Mouse (Mus musculus) adrenal gland, adult 10 weeks (tissue): ENCODE results near the gene Olfr1417. TPM values are rescaled to one million over a fixed set of nuclear protein-coding genes. Genes with fewer than 3 reads are reported as not detected.

Experiments
- polyA plus RNA-seq: library from polyadenylated mRNA; stranded (reverse); fragments of 350-450 nt; fragmentation: Illumina TruSeq; extraction: RNeasy Lipid Tissue Mini Kit (QIAGEN cat#74804); gene quantifications from one replicate; pipeline ENCODE4 v1.2.3, GENCODE M21; 2014; ENCODE audit warnings: low read depth, low replicate concordance

Gene Olfr1417
- polyA plus RNA-seq, result not detected

DNA sequence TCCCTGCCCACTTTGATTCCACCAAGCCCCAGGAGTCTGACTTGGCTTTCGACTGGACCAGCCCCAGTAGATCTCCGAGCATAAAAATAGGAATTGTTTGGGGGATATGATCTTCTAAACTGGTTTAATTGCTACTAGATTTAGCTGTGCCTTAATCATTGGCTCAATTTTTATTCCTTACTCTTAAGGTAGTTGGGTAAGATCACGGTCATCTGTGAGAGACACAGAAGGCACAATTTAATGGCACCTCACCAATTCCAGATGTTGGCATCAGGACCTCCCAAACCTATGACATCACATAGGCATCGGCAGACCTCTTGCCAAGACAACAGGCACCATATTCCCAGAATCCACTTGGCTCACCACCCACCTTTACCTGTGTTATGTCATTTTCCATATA is at the start of gene Olfr1417:
Gene Olfr1417, minus strand, starts transcription at position 101 of the 400 bp plus-strand sequence.

DNA sequence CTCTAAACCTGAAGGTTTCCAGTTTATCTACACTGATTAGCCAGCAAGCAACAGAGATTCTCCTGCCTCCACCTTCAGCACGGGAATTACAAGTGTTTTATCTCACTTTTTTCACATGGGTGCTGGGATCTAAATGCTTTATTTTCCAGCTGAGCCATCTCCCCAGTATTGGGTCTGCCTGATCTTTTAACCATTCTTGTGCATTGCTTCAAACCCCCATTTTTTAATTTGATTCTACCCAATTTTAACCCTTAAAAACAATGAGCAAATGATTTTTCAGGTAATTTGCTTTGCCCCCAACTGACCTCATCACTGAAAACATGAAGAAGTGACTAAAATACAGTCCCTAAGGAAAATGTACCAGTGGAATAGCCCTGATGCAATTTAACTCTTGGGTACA is 47.2 kb upstream of the Olfr1417 start, which contains the start of gene Olfr1420:
Gene Olfr1420, plus strand, starts transcription at position 301 of the 400 bp plus-strand sequence.

DNA sequence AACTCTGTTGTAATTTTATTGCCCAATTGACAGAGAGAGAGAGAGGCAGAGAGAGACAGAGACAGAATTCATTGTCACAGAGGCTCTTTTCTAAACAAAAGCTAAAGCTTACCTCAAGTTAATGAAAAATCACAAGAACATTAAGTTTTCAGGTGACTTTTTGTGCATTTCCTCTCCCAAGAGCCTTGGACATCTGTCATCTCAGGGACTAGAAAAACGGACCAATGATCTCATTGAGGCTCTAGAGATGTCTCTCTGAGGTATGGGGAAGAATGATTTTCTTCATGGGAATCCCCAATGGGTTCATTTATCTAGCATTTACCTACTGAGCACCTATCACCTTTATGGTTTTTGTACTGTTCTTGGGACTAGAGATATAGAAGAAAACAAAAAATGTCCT is 36.0 kb upstream of the Olfr1417 start, which contains the start of gene Olfr1419:
Gene Olfr1419, minus strand, starts transcription at position 101 of the 400 bp plus-strand sequence.

DNA sequence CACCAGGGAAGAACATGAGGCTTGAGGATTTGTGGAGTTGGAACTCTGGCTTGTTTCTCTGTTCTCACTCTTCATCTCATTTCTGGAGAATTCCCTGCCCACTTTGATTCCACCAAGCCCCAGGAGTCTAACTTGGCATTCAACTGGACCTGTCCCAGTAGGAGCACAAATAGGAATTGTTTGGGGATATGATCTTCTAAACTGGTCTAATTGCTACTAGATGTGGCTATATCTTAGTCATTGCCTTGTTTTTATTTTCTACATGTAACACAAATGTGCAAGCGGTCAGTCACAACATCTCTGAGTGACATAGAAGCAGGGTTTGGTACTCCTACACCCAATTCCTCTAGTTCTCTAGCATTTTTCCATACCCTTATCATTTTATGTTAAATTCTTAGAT is 21.9 kb upstream of the Olfr1417 start, which contains the start of gene Olfr1418:
Gene Olfr1418, minus strand, starts transcription at position 101 of the 400 bp plus-strand sequence.

DNA sequence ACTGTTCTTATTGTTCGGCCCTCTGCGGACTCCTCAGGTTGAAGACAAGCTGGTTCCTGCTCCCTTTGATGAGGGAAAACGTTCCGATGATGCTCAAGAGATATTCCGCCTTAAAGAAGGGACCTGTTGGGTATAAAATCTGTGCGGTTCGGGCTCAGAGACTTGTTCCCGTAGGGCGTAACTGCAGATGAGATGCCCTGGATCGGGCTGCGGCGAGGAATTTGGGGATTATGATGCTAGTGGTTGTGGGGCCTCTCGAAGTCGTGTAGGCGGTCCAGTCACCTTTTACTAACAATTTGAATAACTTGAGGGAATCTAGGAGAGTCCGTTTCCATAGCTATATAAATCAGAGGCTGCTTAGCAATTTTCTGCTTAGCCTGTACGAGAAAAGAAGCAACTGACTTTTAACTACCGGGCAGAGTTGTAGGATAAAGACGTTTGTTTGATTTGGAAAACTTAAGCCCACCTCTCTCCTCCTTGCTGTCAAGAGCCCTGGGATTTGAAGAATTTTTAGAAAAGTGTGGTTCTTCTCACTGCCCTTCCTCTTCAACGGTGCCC is 19.8 kb downstream of the Olfr1417 start, which contains the start of gene Stx3:
Gene Stx3, minus strand, starts transcription at position 261 of the 558 bp plus-strand sequence.

Other genes starting within 250 kb of the Olfr1417 start
- 18.7 TPM for gene Ms4a6d, start 234.4 kb downstream of the Olfr1417 start, polyA plus RNA-seq
- 0.64 TPM for gene Ms4a2, start 215.5 kb downstream of the Olfr1417 start, polyA plus RNA-seq
- gene Ms4a3, start 198.4 kb downstream of the Olfr1417 start, polyA plus RNA-seq, result not detected
- gene Oosp2, start 178.7 kb downstream of the Olfr1417 start, polyA plus RNA-seq, result 3.6 TPM
- 3.4 TPM for gene Oosp1, start 148.1 kb downstream of the Olfr1417 start, polyA plus RNA-seq
- gene Oosp3, start 142.2 kb downstream of the Olfr1417 start, polyA plus RNA-seq, result not detected
- gene Gif, start 91.7 kb downstream of the Olfr1417 start, polyA plus RNA-seq, result not detected
- 58.3 TPM for gene Mrpl16, start 68.8 kb downstream of the Olfr1417 start, polyA plus RNA-seq
- 17.1 TPM for gene Stx3, start 19.8 kb downstream of the Olfr1417 start, polyA plus RNA-seq
- gene Olfr1418, start 21.8 kb upstream of the Olfr1417 start, polyA plus RNA-seq, result not detected
- not detected for gene Olfr1419, start 35.9 kb upstream of the Olfr1417 start, polyA plus RNA-seq
- gene Olfr1420, start 47.3 kb upstream of the Olfr1417 start, polyA plus RNA-seq, result not detected
- gene Patl1, start 73.2 kb upstream of the Olfr1417 start, polyA plus RNA-seq, result 39.1 TPM
- 51.8 TPM for gene Osbp, start 126.7 kb upstream of the Olfr1417 start, polyA plus RNA-seq
- gene Olfr1423, start 202.1 kb upstream of the Olfr1417 start, polyA plus RNA-seq, result not detected
- gene Olfr1424, start 223.5 kb upstream of the Olfr1417 start, polyA plus RNA-seq, result not detected
- gene Olfr1425, start 238.5 kb upstream of the Olfr1417 start, polyA plus RNA-seq, result not detected